Mouse (Mus musculus): ENCODE data around the gene Pde6h. TPM values are rescaled to one million over a fixed set of nuclear protein-coding genes. Genes with fewer than 3 reads are reported as not detected.

Pde6h gene
- polyA plus RNA-seq, 1 experiment from 2014 or later, result not detected

- Histone ChIP-seq H3K9ac (ENCODE audit: low read length) (no peak overlapping the region), H3K4me3 (ENCODE audit: control insufficient read depth in 1 of 2, insufficient read depth in 1 of 2, low read depth in 1 of 2, low read length in 2 of 2) (no peak overlapping the region), H3K4me1 (ENCODE audit: control insufficient read depth in 2 of 2, insufficient read depth in 2 of 2, low read length in 2 of 2) (peaks cover 13% of the 10 kb centered on the region in 2 experiments), H3K27ac (replicated peaks in 1 of 2; ENCODE audit: control insufficient read depth in 1 of 2, insufficient read depth in 1 of 2, low read depth in 2 of 2, low read length in 2 of 2) (no peak overlapping the region), H3K4me2 (ENCODE audit: low read length) (no peak overlapping the region), H3K27me3 (ENCODE audit: control insufficient read depth, insufficient read depth, low read length) (no peaks in the 10 kb centered on the region), H3K36me3 (ENCODE audit: control insufficient read depth, insufficient read depth, low read length) (no peaks in the 10 kb centered on the region), H3K9me3 (ENCODE audit: control insufficient read depth, low read length) (no peaks in the 10 kb centered on the region)
- WGBS, result 100% methylated on average over 1 of the region's 2 CpGs
- ATAC-seq (ENCODE audit: insufficient number of reproducible peaks, insufficient read depth, low FRiP score, low read depth), result no peak
These were observed 10.8 kb upstream of the Pde6h start for GRCm38 (mm10) chr6:136912751-136913265.

- ATAC-seq (ENCODE audit: insufficient number of reproducible peaks, insufficient read depth, low FRiP score, low read depth), result no peak
- 22% methylated on average over 18 of the region's 18 CpGs for WGBS
- Histone ChIP-seq H3K4me3 (ENCODE audit: control insufficient read depth in 1 of 2, insufficient read depth in 1 of 2, low read depth in 1 of 2, low read length in 2 of 2) (no peak overlapping the region), H3K9ac (ENCODE audit: low read length) (peak overlapping the region; percentile 42; the same call in 1 of the 2 replicates), H3K36me3 (ENCODE audit: control insufficient read depth, insufficient read depth, low read length) (no peaks in the 10 kb centered on the region), H3K27me3 (ENCODE audit: control insufficient read depth, insufficient read depth, low read length) (no peaks in the 10 kb centered on the region), H3K9me3 (ENCODE audit: control insufficient read depth, low read length) (no peaks in the 10 kb centered on the region), H3K27ac (replicated peaks in 1 of 2; ENCODE audit: control insufficient read depth in 1 of 2, insufficient read depth in 1 of 2, low read depth in 2 of 2, low read length in 2 of 2) (peak overlapping the region in 1 of 2 experiments; percentile 43; a peak in 1 of 4 replicates), H3K4me1 (ENCODE audit: control insufficient read depth in 2 of 2, insufficient read depth in 2 of 2, low read length in 2 of 2) (peaks cover 13% of the 10 kb centered on the region in 2 experiments), H3K4me2 (ENCODE audit: low read length) (peak overlapping the region; percentile 48)
These were observed 10.1 kb upstream of the Pde6h start for GRCm38 (mm10) chr6:136913384-136914126.

DNA sequence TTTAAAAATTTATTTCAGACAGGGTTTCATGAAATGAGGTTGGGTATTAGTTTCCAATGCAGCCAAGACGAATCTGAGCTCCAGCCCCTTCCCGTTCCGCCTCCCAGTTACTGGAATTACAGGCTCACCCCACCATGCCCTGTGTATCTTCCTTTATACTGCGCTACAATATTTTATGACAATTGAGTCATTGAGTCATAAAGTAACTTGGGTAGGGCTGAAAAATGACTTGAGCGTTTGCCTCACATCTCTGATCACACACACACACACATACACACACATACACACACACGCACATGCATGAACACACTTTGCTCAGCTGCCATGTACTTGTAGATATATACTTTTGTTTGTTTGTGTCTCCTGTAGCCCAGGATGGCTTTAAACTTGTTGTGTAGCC, 9.4 kb upstream of the Pde6h start:
- ATAC-seq (ENCODE audit: insufficient number of reproducible peaks, insufficient read depth, low FRiP score, low read depth), result no peak

GRCm38 (mm10) chr6:136915721-136916395, 7.8 kb upstream of the Pde6h start:
- Histone ChIP-seq H3K27me3 (ENCODE audit: control insufficient read depth, insufficient read depth, low read length) (no peaks in the 10 kb centered on the region), H3K9ac (ENCODE audit: low read length) (no peak overlapping the region), H3K9me3 (ENCODE audit: control insufficient read depth, low read length) (no peaks in the 10 kb centered on the region), H3K4me3 (ENCODE audit: control insufficient read depth in 1 of 2, insufficient read depth in 1 of 2, low read depth in 1 of 2, low read length in 2 of 2) (no peak overlapping the region), H3K27ac (replicated peaks in 1 of 2; ENCODE audit: control insufficient read depth in 1 of 2, insufficient read depth in 1 of 2, low read depth in 2 of 2, low read length in 2 of 2) (no peak overlapping the region), H3K36me3 (ENCODE audit: control insufficient read depth, insufficient read depth, low read length) (no peaks in the 10 kb centered on the region), H3K4me1 (ENCODE audit: control insufficient read depth in 2 of 2, insufficient read depth in 2 of 2, low read length in 2 of 2) (peaks cover 4 to 7% of the 10 kb centered on the region in 2 experiments; a peak in 3 of 4 replicates), H3K4me2 (ENCODE audit: low read length) (no peak overlapping the region)
- 72% methylated on average over 8 of the region's 8 CpGs for WGBS
- ATAC-seq (ENCODE audit: insufficient number of reproducible peaks, insufficient read depth, low FRiP score, low read depth), result no peak

More for the DNA sequence above, 9.4 kb upstream of the Pde6h start:
- H3K9me3 ChIP-seq (ENCODE audit: control insufficient read depth, low read length), result no peaks in the 10 kb centered on the region
- WGBS, result 92% methylated on average over 6 of the region's 6 CpGs
- H3K27ac ChIP-seq (replicated peaks in 1 of 2; ENCODE audit: control insufficient read depth in 1 of 2, insufficient read depth in 1 of 2, low read depth in 2 of 2, low read length in 2 of 2), result 0 out of 4 replicates have a peak overlapping the region, but pooled peaks of 1 of the 2 experiments have one; percentile 43
- no peak overlapping the region for H3K4me2 ChIP-seq (ENCODE audit: low read length)
- no peaks in the 10 kb centered on the region for H3K27me3 ChIP-seq (ENCODE audit: control insufficient read depth, insufficient read depth, low read length)
- H3K4me3 ChIP-seq (ENCODE audit: control insufficient read depth in 1 of 2, insufficient read depth in 1 of 2, low read depth in 1 of 2, low read length in 2 of 2), result no peak overlapping the region
- no peak overlapping the region for H3K9ac ChIP-seq (ENCODE audit: low read length)
- no peaks in the 10 kb centered on the region for H3K36me3 ChIP-seq (ENCODE audit: control insufficient read depth, insufficient read depth, low read length)
- peaks cover 13% of the 10 kb centered on the region in 2 experiments for H3K4me1 ChIP-seq (ENCODE audit: control insufficient read depth in 2 of 2, insufficient read depth in 2 of 2, low read length in 2 of 2)

DNA sequence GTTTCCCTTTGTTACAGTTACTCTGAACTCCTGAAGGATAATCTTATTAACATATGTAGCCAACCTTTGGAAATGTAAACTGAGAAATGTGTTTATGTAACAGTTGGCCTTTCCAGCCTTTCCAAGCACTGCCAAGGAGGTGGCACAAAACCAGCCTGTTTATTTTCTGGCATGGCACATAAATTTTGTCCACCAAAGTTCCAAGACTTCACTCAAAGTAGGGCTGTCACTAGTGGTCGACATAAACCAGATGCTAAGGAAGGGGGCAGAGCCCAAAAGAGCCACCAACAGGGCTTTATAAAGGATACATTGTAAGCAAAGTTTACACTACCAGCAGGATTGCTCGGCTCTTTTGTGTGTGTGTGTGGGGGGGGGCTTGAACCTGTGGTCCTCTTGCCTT, 5.7 kb upstream of the Pde6h start:
- Histone ChIP-seq H3K27ac (replicated peaks in 1 of 2; ENCODE audit: control insufficient read depth in 1 of 2, insufficient read depth in 1 of 2, low read depth in 2 of 2, low read length in 2 of 2) (peak overlapping the region in 1 of 2 experiments; percentile 53; a peak in 2 of 4 replicates), H3K9ac (ENCODE audit: low read length) (no peak overlapping the region), H3K36me3 (ENCODE audit: control insufficient read depth, insufficient read depth, low read length) (0 out of 2 replicates have a peak, but pooled peaks cover 1% of the 10 kb centered on the region), H3K4me1 (ENCODE audit: control insufficient read depth in 2 of 2, insufficient read depth in 2 of 2, low read length in 2 of 2) (peaks cover 7% of the 10 kb centered on the region in 2 experiments; a peak in 3 of 4 replicates), H3K9me3 (ENCODE audit: control insufficient read depth, low read length) (no peaks in the 10 kb centered on the region), H3K4me2 (ENCODE audit: low read length) (no peak overlapping the region), H3K27me3 (ENCODE audit: control insufficient read depth, insufficient read depth, low read length) (no peaks in the 10 kb centered on the region), H3K4me3 (ENCODE audit: control insufficient read depth in 1 of 2, insufficient read depth in 1 of 2, low read depth in 1 of 2, low read length in 2 of 2) (no peak overlapping the region)
- ATAC-seq (ENCODE audit: insufficient number of reproducible peaks, insufficient read depth, low FRiP score, low read depth), result no peak
- WGBS, result 25% methylated on average over 2 of the region's 2 CpGs

GRCm38 (mm10) chr6:136920320-136921257, 3.0 kb upstream of the Pde6h start:
- no peaks in the 10 kb centered on the region for H3K27me3 ChIP-seq (ENCODE audit: control insufficient read depth, insufficient read depth, low read length)
- no peaks in the 10 kb centered on the region for H3K9me3 ChIP-seq (ENCODE audit: control insufficient read depth, low read length)
- 34% methylated on average over 16 of the region's 16 CpGs for WGBS
- H3K4me1 ChIP-seq (ENCODE audit: control insufficient read depth in 2 of 2, insufficient read depth in 2 of 2, low read length in 2 of 2), result peaks cover 3 to 4% of the 10 kb centered on the region in 2 experiments; a peak in 2 of 4 replicates
- H3K9ac ChIP-seq (ENCODE audit: low read length), result no peak overlapping the region
- no peak overlapping the region for H3K27ac ChIP-seq (replicated peaks in 1 of 2; ENCODE audit: control insufficient read depth in 1 of 2, insufficient read depth in 1 of 2, low read depth in 2 of 2, low read length in 2 of 2)
- no peak overlapping the region for H3K4me2 ChIP-seq (ENCODE audit: low read length)
- peaks cover 12% of the 10 kb centered on the region for H3K36me3 ChIP-seq (ENCODE audit: control insufficient read depth, insufficient read depth, low read length)
- no peak for ATAC-seq (ENCODE audit: insufficient number of reproducible peaks, insufficient read depth, low FRiP score, low read depth)
- no peak overlapping the region for H3K4me3 ChIP-seq (ENCODE audit: control insufficient read depth in 1 of 2, insufficient read depth in 1 of 2, low read depth in 1 of 2, low read length in 2 of 2)

GRCm38 (mm10) chr6:136921601-136922000, 2.0 kb upstream of the Pde6h start:
- H3K9ac ChIP-seq (ENCODE audit: low read length), result no peak overlapping the region
- H3K4me1 ChIP-seq (ENCODE audit: control insufficient read depth in 2 of 2, insufficient read depth in 2 of 2, low read length in 2 of 2), result peaks cover 3 to 4% of the 10 kb centered on the region in 2 experiments; a peak in 2 of 4 replicates
- no peak overlapping the region for H3K4me2 ChIP-seq (ENCODE audit: low read length)
- no peaks in the 10 kb centered on the region for H3K9me3 ChIP-seq (ENCODE audit: control insufficient read depth, low read length)
- no peak overlapping the region for H3K4me3 ChIP-seq (ENCODE audit: control insufficient read depth in 1 of 2, insufficient read depth in 1 of 2, low read depth in 1 of 2, low read length in 2 of 2)
- H3K27ac ChIP-seq (replicated peaks in 1 of 2; ENCODE audit: control insufficient read depth in 1 of 2, insufficient read depth in 1 of 2, low read depth in 2 of 2, low read length in 2 of 2), result no peak overlapping the region
- H3K36me3 ChIP-seq (ENCODE audit: control insufficient read depth, insufficient read depth, low read length), result peaks cover 12% of the 10 kb centered on the region
- no peaks in the 10 kb centered on the region for H3K27me3 ChIP-seq (ENCODE audit: control insufficient read depth, insufficient read depth, low read length)
- WGBS, result 61% methylated on average over 7 of the region's 7 CpGs
- ATAC-seq (ENCODE audit: insufficient number of reproducible peaks, insufficient read depth, low FRiP score, low read depth), result no peak
